Mouse (Mus musculus) gastrocnemius, adult 2 months (tissue): ENCODE data around the gene Grm7. TPM values are rescaled to one million over a fixed set of nuclear protein-coding genes. Genes with fewer than 3 reads are reported as not detected.
A peak's percentile ranks its signal among the peaks of the same experiment; 100 is the strongest.

ENCODE experiments used
- DNase-seq: peaks from one replicate; pipeline ENCODE4 v3.0.0; 2022
- H3K27ac ChIP-seq: fragments of 200-600 bp; 2 replicates; pipeline ENCODE4 v1.8.1; 2022; ENCODE audit warnings: mild to moderate bottlenecking
- H3K4me3 ChIP-seq: fragments of 200-600 bp; 2 replicates; pipeline ENCODE4 v1.8.1; 2022; ENCODE audit warnings: mild to moderate bottlenecking, moderate library complexity
- CTCF ChIP-seq: fragments of 200-600 bp; IDR thresholded peaks from 2 replicates; pipeline ENCODE4 v1.8.1; 2022; ENCODE audit warnings: antibody characterized with exemption, mild to moderate bottlenecking, moderate library complexity
- intact Hi-C: fragments of 180-260 bp; cut with DNase I; formaldehyde crosslinking; loops from one replicate; pipeline ENCODE4 v1.15.1; 2025
- total RNA-seq, 2 experiments: library from RNA; stranded (reverse); gene quantifications; 2 replicates each; pipeline ENCODE4 v1.2.3; 2021

Gene Grm7
- total RNA-seq, 2 experiments from 2014 or later: not detected

- intact Hi-C loops: no loop called here
- TF ChIP-seq CTCF: no peak
- Histone ChIP-seq H3K27ac (no peak overlapping the region), H3K4me3 (no peak overlapping the region)
- DNase-seq: no peak
Measured at GRCm38 (mm10) chr6:111054001-111054975, 408.9 kb downstream of the Grm7 start.

- DNase-seq: no peak
- no peak overlapping the region for H3K27ac ChIP-seq
- intact Hi-C loops: no loop called here
- no peak overlapping the region for H3K4me3 ChIP-seq
- TF ChIP-seq CTCF: peak; percentile 30; the same call in 1 of the 2 replicates
Measured at GRCm38 (mm10) chr6:111057798-111058197, 412.4 kb downstream of the Grm7 start.

GRCm38 (mm10) chr6:111060004-111060403 lies 414.6 kb downstream of the Grm7 start:
- no peak for DNase-seq
- Histone ChIP-seq H3K4me3 (no peak overlapping the region), H3K27ac (no peak overlapping the region)
- no peak for TF ChIP-seq CTCF
- intact Hi-C loops: no loop called here

- no peak overlapping the region for H3K4me3 ChIP-seq
- H3K27ac ChIP-seq: no peak overlapping the region
- DNase-seq: no peak
- intact Hi-C loops: no loop called here
- TF ChIP-seq CTCF: no peak
Measured at GRCm38 (mm10) chr6:111084569-111084968, 439.2 kb downstream of the Grm7 start.

- intact Hi-C loops: no loop called here
- DNase-seq: no peak
- no peak overlapping the region for H3K27ac ChIP-seq
- TF ChIP-seq CTCF: no peak
- no peak overlapping the region for H3K4me3 ChIP-seq
Measured at GRCm38 (mm10) chr6:111094818-111095217, 449.4 kb downstream of the Grm7 start.

GRCm38 (mm10) chr6:111105485-111105884 lies 460.1 kb downstream of the Grm7 start:
- no peak for TF ChIP-seq CTCF
- intact Hi-C loops: no loop called here

GRCm38 (mm10) chr6:111161037-111161436 lies 515.7 kb downstream of the Grm7 start:
- Histone ChIP-seq H3K4me3 (no peak overlapping the region), H3K27ac (no peak overlapping the region)
- TF ChIP-seq CTCF: no peak
- intact Hi-C loops: no loop called here
- no peak for DNase-seq

More at GRCm38 (mm10) chr6:111105485-111105884, 460.1 kb downstream of the Grm7 start:
- DNase-seq: no peak
- no peak overlapping the region for H3K4me3 ChIP-seq
- H3K27ac ChIP-seq: no peak overlapping the region

- intact Hi-C loops: no loop called here
- DNase-seq: no peak
- H3K27ac ChIP-seq: no peak overlapping the region
- no peak for TF ChIP-seq CTCF
- no peak overlapping the region for H3K4me3 ChIP-seq
Measured at GRCm38 (mm10) chr6:111195333-111195732, 550.0 kb downstream of the Grm7 start.

GRCm38 (mm10) chr6:111221083-111221729 lies 575.8 kb downstream of the Grm7 start:
- TF ChIP-seq CTCF: no peak
- intact Hi-C loops: no loop called here
- Histone ChIP-seq H3K4me3 (no peak overlapping the region), H3K27ac (no peak overlapping the region)
- DNase-seq: no peak

GRCm38 (mm10) chr6:111255215-111255614 lies 609.8 kb downstream of the Grm7 start:
- no peak for TF ChIP-seq CTCF
- H3K27ac ChIP-seq: no peak overlapping the region
- no peak overlapping the region for H3K4me3 ChIP-seq
- intact Hi-C loops: no loop called here
- no peak for DNase-seq

- no peak for DNase-seq
- H3K4me3 ChIP-seq: no peak overlapping the region
Measured at GRCm38 (mm10) chr6:111256939-111257338, 611.6 kb downstream of the Grm7 start.

GRCm38 (mm10) chr6:111258256-111258655 lies 612.9 kb downstream of the Grm7 start:
- no peak for DNase-seq
- intact Hi-C loops: no loop called here
- TF ChIP-seq CTCF: no peak
- Histone ChIP-seq H3K4me3 (no peak overlapping the region), H3K27ac (no peak overlapping the region)

More at GRCm38 (mm10) chr6:111256939-111257338, 611.6 kb downstream of the Grm7 start:
- intact Hi-C loops: no loop called here
- H3K27ac ChIP-seq: no peak overlapping the region
- no peak for TF ChIP-seq CTCF

- no peak overlapping the region for H3K27ac ChIP-seq
- intact Hi-C loops: no loop called here
- no peak for DNase-seq
- H3K4me3 ChIP-seq: no peak overlapping the region
- TF ChIP-seq CTCF: no peak
Measured at GRCm38 (mm10) chr6:111261181-111261580, 615.8 kb downstream of the Grm7 start.
